Mouse (Mus musculus): ENCODE results near the gene Eif4ebp2.

DNA sequence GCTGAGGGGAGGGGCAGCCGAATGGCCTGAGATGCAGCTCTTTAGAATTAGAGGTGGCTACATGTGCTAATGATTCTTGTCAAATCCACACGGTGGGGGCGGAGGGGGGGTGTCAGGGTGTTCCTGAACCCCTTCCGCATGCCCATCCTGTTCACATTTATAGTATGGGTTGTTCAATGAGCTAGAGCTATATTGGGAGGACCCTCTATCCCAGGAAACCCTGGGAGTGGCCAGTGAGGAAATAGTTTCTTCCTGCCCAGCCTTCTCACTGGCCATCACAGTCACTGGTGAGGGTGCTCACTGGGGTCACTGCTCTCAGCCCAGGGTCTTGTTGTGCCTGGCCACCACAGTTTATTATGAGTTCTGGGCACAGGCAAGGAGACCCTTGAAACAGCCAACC is 32.5 kb downstream of the Eif4ebp2 start:
- TF ChIP-seq CTCF (IDR thresholded peaks at IDR 0.05; ENCODE audit: extremely low read depth, insufficient read depth, low read length) = no peak
- TF ChIP-seq POLR2A (IDR thresholded peaks at IDR 0.05; ENCODE audit: extremely low read depth, insufficient read depth, low read length) = no peak
